Mouse (Mus musculus) midbrain, embryonic 14.5 days (tissue): ENCODE data around the gene Myo16. TPM values are rescaled to one million over a fixed set of nuclear protein-coding genes. Genes with fewer than 3 reads are reported as not detected.

Source experiments
- ATAC-seq: fragments of 200-750 bp; cut with Nextera tagmentation; 2 replicates; pipeline ENCODE4 v1.8.0; 2017; ENCODE audit warnings: moderate number of reproducible peaks, moderate library complexity; ENCODE audit not compliant: low FRiP score, low TSS enrichment
- DNase-seq: peaks from one replicate; pipeline ENCODE4 v3.0.0-alpha.2; 2015
- H3K27ac ChIP-seq: fragments of 300-500 bp; sonication (generic); replicated peaks from 2 replicates; pipeline ENCODE4 v1.5.1; 2014; ENCODE audit warnings: mild to moderate bottlenecking, low read depth, low read length, moderate library complexity
- H3K27me3 ChIP-seq: fragments of 300-500 bp; sonication (generic); 2 replicates; pipeline ENCODE4 v1.6.1; 2014; ENCODE audit warnings: low read length, control low read depth, mixed read lengths; ENCODE audit not compliant: control insufficient read depth, insufficient read depth
- H3K36me3 ChIP-seq: fragments of 300-500 bp; sonication (generic); 2 replicates; pipeline ENCODE4 v1.6.1; 2014; ENCODE audit warnings: low read length, control low read depth; ENCODE audit not compliant: control insufficient read depth, insufficient read depth
- H3K4me1 ChIP-seq: fragments of 300-500 bp; sonication (generic); 2 replicates; pipeline ENCODE4 v1.6.1; 2014; ENCODE audit warnings: mild to moderate bottlenecking, antibody characterized with exemption, low read length, control low read depth; ENCODE audit not compliant: control insufficient read depth, insufficient read depth
- H3K4me2 ChIP-seq: fragments of 300-500 bp; sonication (generic); 2 replicates; pipeline ENCODE4 v1.6.1; 2014; ENCODE audit warnings: mild to moderate bottlenecking, low read length, moderate library complexity
- H3K4me3 ChIP-seq: fragments of 300-500 bp; sonication (generic); replicated peaks from 2 replicates; pipeline ENCODE4 v1.5.1; 2014; ENCODE audit warnings: low read depth, low read length
- H3K9ac ChIP-seq: fragments of 300-500 bp; sonication (generic); replicated peaks from 2 replicates; pipeline ENCODE4 v1.6.1; 2014; ENCODE audit warnings: mild to moderate bottlenecking, low read length, moderate library complexity
- H3K9me3 ChIP-seq: fragments of 300-500 bp; sonication (generic); 2 replicates; pipeline ENCODE4 v1.6.1; 2016; ENCODE audit warnings: low read length, control low read depth, mixed read lengths; ENCODE audit not compliant: control insufficient read depth
- WGBS: fragments of 180-500 bp; shearing (Covaris S2); extraction: QIAGEN DNeasy Blood & Tissue Kit; methylation state at CpG from one replicate; pipeline ENCODE4 v1.1.7; 2014; 5-methylcytosine and 5-hydroxymethylcytosine counted together
- polyA plus RNA-seq: library from polyadenylated mRNA; unstranded; fragments of >200 nt; fragmentation: Nextera tagmentation; extraction: Ambion mirVana; gene quantifications from 2 replicates; pipeline ENCODE4 v1.2.1, GENCODE M21; 2014

Gene Myo16
- 6.1 and 7.9 TPM in 2 replicates for polyA plus RNA-seq

DNA sequence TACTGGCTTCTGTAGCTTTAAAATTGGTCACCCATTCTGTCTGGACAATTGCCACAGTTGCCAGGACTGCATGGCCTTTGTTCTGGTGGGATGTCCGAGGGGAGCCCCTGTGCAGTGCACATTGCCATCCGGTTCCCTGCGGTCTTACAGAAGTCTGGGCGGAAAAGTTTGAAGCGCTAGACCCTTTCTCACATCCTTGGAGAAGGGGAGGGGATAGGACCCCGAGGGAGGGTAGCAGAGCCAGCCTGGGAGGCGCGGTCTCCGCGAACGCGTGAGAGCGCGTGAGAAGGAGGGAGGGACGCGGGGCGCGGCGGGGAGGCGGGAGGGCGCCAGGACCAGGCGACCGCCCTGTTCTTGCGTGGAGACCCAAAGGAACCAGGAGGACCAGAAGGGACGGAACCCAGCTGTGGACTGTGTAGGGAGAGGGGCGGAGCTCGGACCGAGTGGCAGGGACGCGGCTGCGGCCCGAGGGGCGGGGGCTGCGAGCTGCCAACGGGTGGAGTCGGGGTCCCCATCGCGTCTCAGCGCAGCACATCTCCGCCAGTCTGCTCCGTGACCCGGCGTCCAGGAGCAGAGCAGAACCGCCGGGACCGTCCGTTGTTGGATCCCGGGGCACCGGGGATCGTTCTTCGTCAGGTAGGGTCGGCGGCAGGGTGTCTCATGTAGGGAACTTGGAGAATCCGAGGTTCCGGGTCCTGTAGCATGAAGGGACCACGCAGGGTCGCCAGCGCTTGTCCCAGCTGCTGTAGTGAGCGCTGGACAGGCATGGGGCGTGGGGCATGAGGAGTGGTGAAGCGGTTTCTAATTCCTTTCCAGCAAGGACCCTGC lies at the start of gene Myo16:
TSS of gene Myo16 (plus strand) at position 301 of the 828 bp plus-strand sequence.
- Histone ChIP-seq H3K4me3 (peak within 1 kb of the TSS; percentile 63), H3K9me3 (no peaks in the 10 kb centered on the region), H3K4me2 (peak within 1 kb of the TSS; percentile 60), H3K4me1 (peaks cover 6% of the 10 kb centered on the region; the same call in 1 of the 2 replicates), H3K27me3 (0 out of 2 replicates have a peak, but pooled peaks cover 5% of the 10 kb centered on the region), H3K27ac (peak within 1 kb of the TSS; percentile 49), H3K36me3 (no peaks in the 10 kb centered on the region), H3K9ac (peak within 1 kb of the TSS; percentile 78)
- under 1% methylated on average over 60 of the region's 61 CpGs for WGBS
- peak; percentile 77 for DNase-seq
- ATAC-seq = peak; percentile 84

DNA sequence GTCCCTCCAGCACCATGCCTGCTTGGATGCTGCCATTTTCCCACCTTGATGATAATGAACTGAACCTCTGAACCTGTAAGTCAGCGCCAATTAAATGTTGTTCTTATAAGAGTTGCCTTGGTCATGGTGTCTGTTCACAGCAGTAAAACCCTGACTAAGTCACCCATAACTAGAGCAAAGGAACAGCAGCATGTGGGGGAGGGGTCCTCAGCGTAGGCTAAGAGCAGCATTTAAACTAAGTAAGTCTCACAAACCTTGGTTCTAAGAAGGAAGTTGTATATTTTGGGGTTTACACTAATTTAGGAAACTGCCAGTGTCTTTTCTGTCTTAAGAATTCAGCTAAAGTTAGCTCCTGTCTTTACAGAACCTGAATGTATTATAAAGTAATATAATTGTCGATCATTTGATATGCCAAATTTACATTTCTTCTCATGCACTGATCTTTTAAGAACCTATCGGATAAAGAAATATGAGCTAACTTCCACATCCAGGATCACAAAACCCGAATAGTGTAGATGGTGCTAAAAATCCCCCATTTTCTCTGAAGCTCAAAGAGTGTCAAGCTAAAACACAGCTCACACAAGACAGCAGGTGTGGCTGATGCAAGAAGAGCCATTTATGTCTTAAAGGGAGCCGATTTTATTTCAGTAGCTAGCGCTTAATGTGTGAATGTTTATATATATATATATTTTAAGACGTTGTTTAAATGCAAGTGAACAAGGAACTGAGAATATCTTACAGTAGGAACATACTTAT lies 45.0 kb upstream of the Myo16 start:
- 0 out of 2 replicates have a peak, but pooled peaks cover 2% of the 10 kb centered on the region for H3K4me1 ChIP-seq
- H3K4me3 ChIP-seq = no peak overlapping the region
- WGBS = 89% methylated on average over 8 of the region's 8 CpGs
- no peak overlapping the region for H3K27ac ChIP-seq
- ATAC-seq = no peak
- H3K27me3 ChIP-seq = no peaks in the 10 kb centered on the region
- H3K36me3 ChIP-seq = no peaks in the 10 kb centered on the region
- no peak overlapping the region for H3K9ac ChIP-seq
- no peak overlapping the region for H3K4me2 ChIP-seq
- DNase-seq = no peak
- no peaks in the 10 kb centered on the region for H3K9me3 ChIP-seq

DNA sequence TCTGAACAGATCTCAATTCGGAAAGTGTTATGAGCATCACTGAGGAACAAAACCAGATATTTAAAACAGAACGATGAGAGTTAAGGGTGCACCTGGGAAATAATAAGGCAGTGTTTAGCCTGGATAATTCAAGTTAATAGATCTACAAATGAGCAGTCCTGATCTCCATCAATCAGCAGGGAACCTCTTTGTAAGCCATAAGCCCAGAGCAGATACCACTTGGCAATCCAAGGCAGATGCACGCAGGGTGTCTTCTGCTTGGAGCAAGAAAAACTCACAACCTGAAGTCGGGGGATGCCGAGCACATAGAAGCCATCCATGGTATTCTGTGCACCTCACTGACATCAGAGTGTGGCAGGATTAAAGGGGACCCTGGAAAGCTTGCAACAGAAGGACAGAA lies 31.0 kb upstream of the Myo16 start:
- Histone ChIP-seq H3K9me3 (no peaks in the 10 kb centered on the region), H3K9ac (no peak overlapping the region), H3K4me2 (no peak overlapping the region), H3K27me3 (no peaks in the 10 kb centered on the region; the same call in 1 of the 2 replicates), H3K4me1 (no peaks in the 10 kb centered on the region), H3K36me3 (no peaks in the 10 kb centered on the region), H3K4me3 (no peak overlapping the region), H3K27ac (no peak overlapping the region)
- no peak for DNase-seq
- ATAC-seq = no peak
- 85% methylated on average over 5 of the region's 5 CpGs for WGBS

DNA sequence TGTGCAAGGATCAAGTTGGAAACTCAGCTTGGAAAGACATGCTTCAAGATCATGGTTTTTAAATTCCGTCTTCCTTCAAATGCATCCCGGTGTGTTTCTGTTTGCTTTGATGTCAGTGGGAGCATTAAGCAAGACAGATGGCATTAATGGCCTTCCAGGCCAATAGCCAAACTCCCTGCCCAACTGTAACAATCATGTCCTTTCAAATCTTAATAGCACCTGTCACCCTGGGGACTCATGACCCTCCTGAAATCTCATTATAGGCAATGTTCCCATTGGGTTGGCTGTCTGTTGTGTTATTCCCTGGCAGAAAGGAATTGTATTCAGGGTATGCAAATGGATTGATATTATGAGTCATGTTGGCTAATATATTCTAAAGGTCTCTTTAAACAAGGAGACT lies 30.3 kb upstream of the Myo16 start:
- WGBS = 45% methylated on average over 2 of the region's 2 CpGs
- H3K27me3 ChIP-seq = no peaks in the 10 kb centered on the region; the same call in 1 of the 2 replicates
- H3K27ac ChIP-seq = no peak overlapping the region
- ATAC-seq = no peak
- H3K9me3 ChIP-seq = no peaks in the 10 kb centered on the region
- no peak overlapping the region for H3K4me3 ChIP-seq
- H3K36me3 ChIP-seq = no peaks in the 10 kb centered on the region
- H3K9ac ChIP-seq = no peak overlapping the region
- no peak for DNase-seq
- H3K4me1 ChIP-seq = no peaks in the 10 kb centered on the region
- no peak overlapping the region for H3K4me2 ChIP-seq

DNA sequence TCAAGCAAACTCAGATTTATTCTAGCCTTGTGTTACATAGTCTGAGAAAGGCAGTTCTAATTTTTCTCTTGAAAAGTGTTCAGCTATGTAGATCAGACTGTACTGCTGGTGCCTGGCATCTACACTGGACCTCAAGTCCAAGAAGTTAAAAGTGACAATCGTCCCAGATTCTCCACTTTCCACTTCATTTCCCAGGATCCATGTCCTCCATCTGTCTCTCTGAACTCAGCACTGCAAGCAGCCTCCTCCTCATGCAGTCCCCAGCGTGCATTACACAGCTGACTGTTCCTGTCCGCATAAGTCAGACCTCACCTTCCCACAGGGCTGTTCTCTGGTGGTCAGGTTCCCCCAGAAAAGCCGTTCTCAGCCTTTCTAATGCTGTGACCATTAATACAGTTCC lies 28.0 kb upstream of the Myo16 start:
- Histone ChIP-seq H3K36me3 (no peaks in the 10 kb centered on the region), H3K27me3 (no peaks in the 10 kb centered on the region; the same call in 1 of the 2 replicates), H3K9ac (no peak overlapping the region), H3K4me3 (no peak overlapping the region), H3K4me1 (0 out of 2 replicates have a peak, but pooled peaks cover 3% of the 10 kb centered on the region), H3K9me3 (no peaks in the 10 kb centered on the region), H3K4me2 (no peak overlapping the region), H3K27ac (no peak overlapping the region)
- DNase-seq (no peak), ATAC-seq (no peak)
- WGBS = 81% methylated on average over 4 of the region's 4 CpGs

DNA sequence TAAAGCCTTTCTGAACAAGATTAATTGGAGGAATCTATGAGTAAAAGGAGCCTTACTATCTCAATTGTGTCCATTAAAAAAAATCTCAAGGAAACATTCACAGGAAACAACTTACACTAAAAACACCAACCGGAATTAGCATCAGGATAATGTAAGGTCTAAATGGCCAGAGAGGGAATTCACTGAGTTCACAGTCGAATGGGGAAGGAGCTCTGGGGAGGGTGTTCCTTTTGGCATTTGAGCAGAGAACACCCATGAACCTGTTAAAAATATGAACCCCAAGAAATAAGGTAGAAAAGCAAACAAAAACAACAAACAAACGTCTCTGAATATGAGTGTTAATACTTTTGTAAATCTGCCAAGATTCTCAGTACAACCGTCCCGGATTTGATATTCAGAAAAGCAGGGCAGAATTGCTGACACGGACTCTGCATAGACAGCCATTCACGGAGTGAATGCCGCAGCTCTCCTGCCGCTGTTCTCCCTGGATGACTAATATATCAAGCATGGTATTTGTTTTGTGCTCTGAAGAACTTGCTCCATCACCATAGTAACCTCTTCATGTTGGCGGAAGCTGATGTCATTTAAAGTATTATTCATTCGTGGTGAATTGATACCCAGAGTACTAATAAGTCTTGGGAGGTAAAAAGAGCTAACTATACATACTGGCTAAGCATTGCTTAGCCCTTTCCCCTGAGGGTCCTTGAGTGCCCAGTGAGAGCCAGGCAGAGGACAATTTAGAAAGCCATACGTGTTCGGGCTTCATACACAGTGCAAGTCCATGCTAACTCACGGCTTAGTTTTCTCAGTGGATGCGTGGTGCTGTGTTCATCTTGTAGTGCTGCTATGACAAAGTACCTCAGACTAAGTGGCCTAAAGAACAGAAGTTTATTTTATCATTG lies 22.9 kb upstream of the Myo16 start:
- Histone ChIP-seq H3K36me3 (no peaks in the 10 kb centered on the region), H3K9me3 (no peaks in the 10 kb centered on the region), H3K4me2 (peak overlapping the region; percentile 18), H3K27me3 (no peaks in the 10 kb centered on the region; the same call in 1 of the 2 replicates), H3K9ac (no peak overlapping the region), H3K27ac (no peak overlapping the region), H3K4me3 (no peak overlapping the region), H3K4me1 (0 out of 2 replicates have a peak, but pooled peaks cover 8% of the 10 kb centered on the region)
- WGBS = 39% methylated on average over 15 of the region's 15 CpGs
- ATAC-seq (peak; percentile 24; the same call in 1 of the 2 replicates), DNase-seq (peak; percentile 68)

DNA sequence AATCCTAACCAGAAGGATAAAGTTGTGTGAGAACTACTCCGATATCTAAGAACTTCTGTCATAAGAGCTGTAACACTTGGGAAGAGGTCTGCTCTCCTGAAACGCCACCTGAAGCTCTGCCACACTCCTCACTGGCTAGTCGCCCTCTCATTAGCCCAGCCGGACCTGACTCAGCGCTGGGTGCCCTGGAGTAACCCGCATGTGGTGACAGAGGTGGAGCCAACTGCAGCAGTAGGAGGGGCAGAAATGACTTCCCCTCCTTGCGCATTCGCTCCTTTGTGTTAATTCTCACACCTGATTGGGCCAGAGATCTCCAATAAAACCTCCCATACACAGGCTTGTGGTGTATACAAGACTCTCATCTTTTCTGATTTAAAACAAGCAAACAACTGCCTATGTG lies 14.2 kb upstream of the Myo16 start:
- H3K4me1 ChIP-seq = no peaks in the 10 kb centered on the region
- 48% methylated on average over 8 of the region's 8 CpGs for WGBS
- no peak for DNase-seq
- no peak for ATAC-seq
- no peak overlapping the region for H3K4me2 ChIP-seq
- no peak overlapping the region for H3K27ac ChIP-seq
- H3K36me3 ChIP-seq = no peaks in the 10 kb centered on the region
- no peaks in the 10 kb centered on the region for H3K9me3 ChIP-seq
- H3K9ac ChIP-seq = no peak overlapping the region
- H3K27me3 ChIP-seq = no peaks in the 10 kb centered on the region
- H3K4me3 ChIP-seq = no peak overlapping the region

DNA sequence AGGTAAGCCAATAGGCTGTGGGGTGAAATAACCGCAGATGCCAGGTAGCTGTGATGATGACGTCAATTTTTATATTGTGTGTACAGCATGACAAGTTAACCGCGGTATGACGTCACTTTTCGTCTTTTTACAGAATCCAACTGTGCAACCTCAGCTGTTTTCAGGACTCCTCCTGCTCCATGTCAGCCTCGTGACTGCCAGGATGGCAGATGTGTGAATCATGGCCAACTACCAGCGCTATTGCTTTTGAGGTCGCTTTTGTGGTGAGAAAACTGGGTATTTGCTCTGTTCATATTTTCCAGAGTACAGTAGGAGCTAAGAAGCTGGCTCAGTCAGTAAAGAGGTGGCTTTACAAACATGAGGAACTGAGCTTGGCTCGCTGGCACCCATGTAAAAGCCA lies 9.8 kb upstream of the Myo16 start:
- Histone ChIP-seq H3K9me3 (no peaks in the 10 kb centered on the region), H3K9ac (no peak overlapping the region), H3K4me2 (no peak overlapping the region), H3K4me3 (no peak overlapping the region), H3K36me3 (no peaks in the 10 kb centered on the region), H3K4me1 (no peaks in the 10 kb centered on the region), H3K27ac (no peak overlapping the region), H3K27me3 (no peaks in the 10 kb centered on the region)
- WGBS = 90% methylated on average over 10 of the region's 10 CpGs
- no peak for DNase-seq
- no peak for ATAC-seq
